Mouse (Mus musculus) midbrain, embryonic 16.5 days (tissue): Measurements from ENCODE around the gene Crtac1. TPM values are rescaled to one million over a fixed set of nuclear protein-coding genes. Genes with fewer than 3 reads are reported as not detected.

ENCODE experiments used
- ATAC-seq: fragments of 200-750 bp; cut with Nextera tagmentation; 2 replicates; pipeline ENCODE4 v1.8.0; 2017; ENCODE audit warnings: moderate TSS enrichment
- H3K27ac ChIP-seq: fragments of 300-500 bp; sonication (generic); 2 replicates; pipeline ENCODE4 v1.5.1; 2014; ENCODE audit warnings: mild to moderate bottlenecking, low read length, mixed read lengths
- H3K27me3 ChIP-seq: fragments of 300-500 bp; sonication (generic); 2 replicates; pipeline ENCODE4 v1.6.1; 2014; ENCODE audit warnings: low read depth, low read length, mixed read lengths; ENCODE audit not compliant: control insufficient read depth, insufficient read depth
- H3K36me3 ChIP-seq: fragments of 300-500 bp; sonication (generic); 2 replicates; pipeline ENCODE4 v1.6.1; 2014; ENCODE audit warnings: mild to moderate bottlenecking, low read length, moderate library complexity, mixed read lengths; ENCODE audit not compliant: control insufficient read depth, insufficient read depth
- H3K4me1 ChIP-seq: fragments of 300-500 bp; sonication (generic); 2 replicates; pipeline ENCODE4 v1.6.1; 2014; ENCODE audit warnings: mild to moderate bottlenecking, low read length, mixed read lengths; ENCODE audit not compliant: control insufficient read depth, insufficient read depth
- H3K4me2 ChIP-seq: fragments of 300-500 bp; sonication (generic); 2 replicates; pipeline ENCODE4 v1.6.1; 2014; ENCODE audit warnings: mild to moderate bottlenecking, low read length, mixed read lengths
- H3K4me3 ChIP-seq: fragments of 300-500 bp; sonication (generic); 2 replicates; pipeline ENCODE4 v1.5.1; 2014; ENCODE audit warnings: low read depth, mild to moderate bottlenecking, low read length, moderate library complexity, mixed read lengths
- H3K9ac ChIP-seq: fragments of 300-500 bp; sonication (generic); 2 replicates; pipeline ENCODE4 v1.6.1; 2014; ENCODE audit warnings: low read depth, low read length, mixed read lengths
- H3K9me3 ChIP-seq: fragments of 300-500 bp; sonication (generic); replicated peaks from 2 replicates; pipeline ENCODE4 v1.6.1; 2014; ENCODE audit warnings: mild to moderate bottlenecking, low read length, mixed read lengths; ENCODE audit not compliant: control insufficient read depth, poor library complexity, severe bottlenecking
- WGBS: fragments of 180-500 bp; shearing (Covaris S2); extraction: QIAGEN DNeasy Blood & Tissue Kit; methylation state at CpG from one replicate; pipeline ENCODE4 v1.1.7; 2014; 5-methylcytosine and 5-hydroxymethylcytosine counted together
- microRNA-seq: library from miRNA; unstranded; fragments of <30 nt; microRNA quantifications from one replicate; pipeline ENCODE4, GENCODE M21; 2017
- polyA plus RNA-seq: library from polyadenylated mRNA; unstranded; fragments of >200 nt; fragmentation: Nextera tagmentation; extraction: Ambion mirVana; gene quantifications from 2 replicates; pipeline ENCODE4 v1.2.1, GENCODE M21; 2015

The Crtac1 gene
- polyA plus RNA-seq, 1 experiment from 2014 or later = 34.0 TPM

DNA sequence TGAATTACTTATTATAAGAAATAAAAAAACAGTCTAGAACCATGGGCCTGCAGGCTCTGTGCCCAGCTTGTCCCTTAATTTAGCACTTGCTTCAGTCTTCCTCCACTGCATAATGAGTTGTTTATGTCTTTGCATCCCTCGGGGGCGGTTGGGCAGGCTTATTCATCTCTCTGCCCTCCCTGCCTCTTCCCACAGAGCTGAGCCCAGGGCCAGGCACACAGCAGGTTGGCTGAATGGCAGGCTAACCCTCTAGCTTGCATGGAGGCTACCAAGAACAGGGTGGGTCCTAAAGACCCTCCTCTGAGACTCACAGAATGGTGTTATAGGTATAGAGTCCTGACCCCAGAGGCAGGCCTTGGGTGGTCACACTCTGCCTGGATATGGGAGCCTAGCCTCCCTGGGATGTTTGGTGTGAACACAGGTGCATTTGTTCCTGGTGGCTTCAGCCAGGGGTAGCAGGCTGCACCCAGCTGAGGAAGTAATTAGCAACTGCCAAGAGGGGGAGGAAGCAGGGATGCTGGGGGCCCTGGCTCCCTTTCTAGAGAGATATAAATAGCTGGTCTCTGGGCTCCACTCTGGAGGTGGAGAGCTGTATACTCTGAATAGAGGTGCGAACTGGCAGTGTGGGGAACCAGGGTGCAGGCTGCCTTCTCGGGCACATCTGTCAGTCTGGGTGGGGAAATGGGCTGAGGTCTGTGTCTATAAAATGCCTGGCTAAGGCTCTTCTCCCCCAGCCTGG is 193.8 kb downstream of the Crtac1 start:
- Histone ChIP-seq H3K4me2 (no peak overlapping the region), H3K27ac (0 out of 2 replicates have a peak overlapping the region, but pooled peaks have one; percentile 19), H3K36me3 (no peaks in the 10 kb centered on the region), H3K4me1 (peaks cover 5% of the 10 kb centered on the region; the same call in 1 of the 2 replicates), H3K9ac (no peak overlapping the region), H3K27me3 (no peaks in the 10 kb centered on the region), H3K9me3 (no peaks in the 10 kb centered on the region), H3K4me3 (no peak overlapping the region)
- 0 out of 2 replicates have a peak, but pooled peaks have one; percentile 42 for ATAC-seq
- WGBS = 18% methylated on average over 4 of the region's 4 CpGs

Small RNA genes within 50 kb of the gene (microRNA-seq; reads per million reads assigned to microRNA genes)
- gene Gm26339 = not detected
- 2.2 reads per million, percentile 8 among the genes with 10 or more reads in this experiment for gene Mir3085

Other genes with a start within 250 kb of the Crtac1 start
- 1.4 and 2.1 TPM in 2 replicates for gene Sfrp5, start 229.5 kb downstream of the Crtac1 start, polyA plus RNA-seq
- 61.4 and 72.2 TPM in 2 replicates for gene Golga7b, start 184.2 kb downstream of the Crtac1 start, polyA plus RNA-seq
- 13.7 and 17.4 TPM in 2 replicates for gene R3hcc1l, start 87.0 kb upstream of the Crtac1 start, polyA plus RNA-seq
- 0.13 and 0.17 TPM in 2 replicates for gene Loxl4, start 181.0 kb upstream of the Crtac1 start, polyA plus RNA-seq